Mouse (Mus musculus) splenic B cell, adult 2 months (primary cell): ENCODE measurements at regions not wholly inside any gene's neighbourhood (a gene's known extent, or its start where the extent isn't known, plus 50 kb on each side); places are given as distances from the start of the nearest gene placed in this dataset.

Experiments
- DNase-seq: peaks from one replicate; pipeline ENCODE4 v3.0.0-alpha.2; 2011; ENCODE audit warnings: low read depth, low spot score
- H3K27me3 ChIP-seq: 2 replicates; pipeline ENCODE4 v1.6.1; 2012; ENCODE audit warnings: mild to moderate bottlenecking, low read length, moderate library complexity, mixed read lengths; ENCODE audit not compliant: control insufficient read depth, poor library complexity, insufficient read depth, severe bottlenecking
- H3K36me3 ChIP-seq: 2 replicates; pipeline ENCODE4 v1.6.1; 2012; ENCODE audit warnings: mild to moderate bottlenecking, low read length, moderate library complexity, mixed read lengths; ENCODE audit not compliant: control insufficient read depth, poor library complexity, insufficient read depth, severe bottlenecking

DNA sequence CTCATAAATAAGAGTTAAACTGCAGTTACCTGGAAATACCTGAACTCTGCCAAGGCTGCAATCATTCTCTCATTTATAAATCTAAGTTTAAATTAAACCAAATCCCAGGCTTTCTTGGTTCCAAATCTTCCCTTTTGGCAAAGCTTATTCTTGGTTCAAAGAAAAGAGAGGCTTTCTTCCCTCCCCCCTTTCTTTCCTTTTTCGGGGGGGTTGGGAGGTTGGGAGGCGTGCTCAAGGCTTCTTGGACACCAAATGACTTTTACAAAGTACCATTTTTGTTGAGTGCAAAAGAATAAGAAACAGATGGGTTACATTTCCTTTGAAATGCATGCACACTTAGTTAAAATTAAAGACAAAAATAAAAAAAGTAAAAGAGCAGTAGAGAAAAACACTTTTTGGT, 105.4 kb upstream of the Mroh9 start:
- H3K27me3 ChIP-seq, result no peaks in the 10 kb centered on the region
- DNase-seq, result no peak

DNA sequence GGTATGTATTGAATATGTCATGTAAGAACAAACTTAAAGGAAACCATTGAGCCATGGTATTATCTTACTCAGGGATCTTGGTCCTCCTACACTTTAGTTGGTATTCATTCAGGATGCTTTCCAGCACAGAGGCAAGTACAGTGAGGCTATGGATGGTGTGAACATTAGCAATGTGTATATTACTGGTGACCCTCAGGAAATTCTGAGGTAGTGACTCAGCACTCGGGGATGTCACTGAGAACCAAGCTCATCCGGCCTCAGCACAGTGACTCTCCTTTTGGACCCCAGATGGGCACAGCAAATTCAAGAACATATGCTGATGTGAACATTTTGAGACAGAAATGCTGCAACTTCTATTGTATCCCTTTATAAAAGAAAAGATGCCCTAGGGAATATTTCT, 96.4 kb upstream of the Mroh9 start:
- H3K27me3 ChIP-seq, result no peaks in the 10 kb centered on the region
- DNase-seq, result no peak
- no peaks in the 10 kb centered on the region for H3K36me3 ChIP-seq

More for the DNA sequence above, 105.4 kb upstream of the Mroh9 start:
- H3K36me3 ChIP-seq, result no peaks in the 10 kb centered on the region

DNA sequence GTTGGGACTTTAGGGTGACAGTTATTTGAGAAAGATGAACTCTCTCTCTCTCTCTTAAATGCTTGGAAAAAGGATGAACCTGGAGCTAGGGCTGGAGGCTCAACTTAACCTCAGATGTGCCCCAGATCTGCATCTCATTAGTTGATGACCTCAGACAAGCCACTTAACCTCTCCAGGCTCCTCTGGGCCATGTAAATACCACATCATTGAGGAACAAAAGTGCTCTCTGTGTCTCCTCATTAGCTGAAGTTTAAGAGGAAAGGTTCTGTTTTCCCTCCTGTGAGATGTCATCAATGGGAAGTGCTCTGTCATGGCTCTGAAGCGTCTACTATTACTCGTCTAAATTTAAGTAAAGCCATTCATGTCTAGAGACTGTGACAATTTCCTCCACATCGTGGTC, 91.5 kb upstream of the Mroh9 start:
- H3K36me3 ChIP-seq, result no peaks in the 10 kb centered on the region
- no peaks in the 10 kb centered on the region for H3K27me3 ChIP-seq
- DNase-seq, result no peak

DNA sequence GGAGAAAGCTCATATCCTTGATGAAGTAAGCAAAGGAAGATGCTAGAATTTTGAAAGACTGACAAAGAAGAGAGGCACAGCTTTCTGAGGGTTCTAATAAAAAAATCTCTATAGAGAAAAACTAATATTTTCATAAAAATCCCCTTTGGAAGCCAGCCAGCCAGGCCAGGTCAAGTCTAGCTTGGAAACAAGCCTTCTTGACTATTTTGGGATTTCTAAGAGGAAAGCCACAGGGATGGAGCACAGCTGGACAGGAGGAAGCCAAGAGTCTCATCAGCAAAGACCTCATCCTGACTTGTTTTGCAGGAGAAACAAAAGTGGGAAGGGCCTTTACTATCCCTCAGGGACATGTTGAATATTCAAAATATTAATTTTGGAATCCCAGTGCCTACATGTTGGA, 81.6 kb upstream of the Mroh9 start:
- no peaks in the 10 kb centered on the region for H3K36me3 ChIP-seq
- H3K27me3 ChIP-seq, result no peaks in the 10 kb centered on the region
- no peak for DNase-seq

DNA sequence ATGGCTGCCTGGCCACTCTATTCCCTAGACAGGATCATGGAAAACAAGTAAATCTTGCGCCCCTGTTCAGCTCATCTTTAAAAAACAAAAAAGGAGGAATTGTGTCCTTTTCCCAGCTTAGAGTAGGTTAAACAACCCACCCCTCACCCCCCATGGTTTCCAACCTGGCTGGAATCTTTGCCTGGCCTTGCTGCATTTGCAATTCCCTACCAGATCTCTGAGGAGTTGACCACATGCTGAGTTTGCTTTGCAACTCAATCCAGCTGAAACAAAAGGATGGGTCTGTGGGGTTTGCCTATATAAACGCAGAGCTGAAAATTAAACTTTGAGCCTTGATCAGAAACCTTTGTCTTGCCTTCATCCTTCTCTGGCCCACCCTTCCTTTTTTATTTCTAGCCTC, 78.2 kb upstream of the Mroh9 start:
- DNase-seq, result no peak
- Histone ChIP-seq H3K36me3 (no peaks in the 10 kb centered on the region), H3K27me3 (no peaks in the 10 kb centered on the region)

DNA sequence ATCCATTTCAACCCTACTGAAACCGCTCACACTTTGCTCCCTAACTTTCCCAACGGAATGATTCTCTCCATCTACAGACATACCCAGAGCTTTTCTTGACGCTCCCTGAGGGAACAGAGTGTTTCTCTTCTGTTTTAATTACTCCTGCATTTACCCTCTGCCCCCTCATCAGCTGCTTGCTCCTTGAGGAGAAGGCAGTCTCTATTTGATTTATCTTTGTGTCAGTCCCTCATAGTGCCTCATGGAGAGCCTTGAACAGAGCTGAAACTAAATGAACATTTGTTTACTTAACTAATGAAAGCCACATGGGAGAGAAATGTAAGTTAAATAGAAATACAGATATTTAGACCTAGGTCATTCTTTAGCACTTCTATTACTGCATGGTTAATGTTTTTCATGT, 74.4 kb upstream of the Mroh9 start:
- no peak for DNase-seq
- Histone ChIP-seq H3K27me3 (no peaks in the 10 kb centered on the region), H3K36me3 (no peaks in the 10 kb centered on the region)

DNA sequence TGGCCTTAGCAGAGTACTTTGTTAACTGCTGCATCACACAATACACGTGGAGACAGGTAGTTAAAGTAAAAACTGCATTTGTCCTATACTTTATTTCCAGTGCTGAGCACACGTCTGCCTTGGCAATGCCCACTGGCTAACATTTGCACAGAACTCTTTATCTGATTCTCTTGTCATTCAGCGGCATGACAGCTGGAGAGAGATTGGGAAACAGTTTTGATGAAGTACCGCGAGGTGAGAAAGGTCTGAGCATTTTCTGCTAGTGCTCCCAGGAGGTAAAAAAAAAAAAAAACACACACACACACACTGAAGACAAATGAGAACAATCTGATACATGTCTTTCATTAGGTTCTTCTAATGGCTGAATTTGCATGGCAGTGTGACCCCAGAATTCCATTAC, 73.0 kb upstream of the Mroh9 start:
- no peak for DNase-seq

DNA sequence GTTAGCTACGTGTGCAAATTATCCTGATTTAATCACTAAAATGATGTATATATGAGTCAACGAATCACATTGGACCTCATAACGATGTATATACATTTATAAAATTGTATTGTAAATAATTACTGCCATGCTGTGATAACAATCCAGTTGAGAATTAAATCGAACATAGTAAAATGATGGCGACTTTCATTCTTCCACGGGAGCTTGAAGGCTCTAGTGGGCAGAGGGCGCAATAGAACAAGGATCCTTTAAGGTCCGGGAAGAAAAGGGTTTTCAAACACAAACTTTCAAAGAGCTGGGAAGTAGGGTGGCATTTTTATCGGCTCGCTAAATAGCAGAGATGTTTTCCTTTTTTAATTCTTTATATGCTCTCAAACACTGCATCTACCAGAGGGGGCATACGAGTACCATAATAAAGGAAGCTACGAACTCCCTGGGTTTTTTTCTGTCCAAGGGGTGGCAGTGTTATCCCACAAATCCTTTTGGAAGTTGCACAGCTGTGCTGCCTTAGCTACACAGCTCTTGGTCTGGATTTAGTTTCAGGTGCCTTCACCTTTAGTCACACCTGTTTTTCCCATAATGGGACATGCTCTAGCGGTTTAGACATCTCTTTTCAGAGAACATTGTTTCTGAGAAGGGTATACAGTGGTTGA, 64.9 kb upstream of the Mroh9 start:
- Histone ChIP-seq H3K36me3 (no peaks in the 10 kb centered on the region), H3K27me3 (no peaks in the 10 kb centered on the region)
- DNase-seq, result peak; percentile 10

More for the DNA sequence above, 73.0 kb upstream of the Mroh9 start:
- Histone ChIP-seq H3K27me3 (no peaks in the 10 kb centered on the region), H3K36me3 (no peaks in the 10 kb centered on the region)

DNA sequence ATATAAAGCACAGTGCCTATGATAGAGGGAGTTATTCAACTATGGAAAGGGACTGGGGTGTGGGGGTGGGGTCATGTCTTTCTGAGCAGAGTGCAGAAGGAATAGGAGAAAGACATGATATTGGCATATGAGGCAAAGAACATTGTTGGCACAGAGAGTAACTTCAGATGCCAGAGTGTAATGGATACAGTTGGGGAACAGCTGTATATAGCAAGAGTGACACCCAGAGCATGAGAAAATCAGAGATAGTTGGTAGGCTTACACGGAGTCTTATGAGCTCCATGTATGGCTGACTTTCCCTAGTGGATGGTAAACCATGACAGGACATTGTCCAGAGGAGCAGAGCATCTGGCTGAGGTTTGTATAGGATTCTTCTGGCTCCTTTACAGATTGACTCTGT, 61.2 kb upstream of the Mroh9 start:
- Histone ChIP-seq H3K36me3 (no peaks in the 10 kb centered on the region), H3K27me3 (no peaks in the 10 kb centered on the region)
- no peak for DNase-seq

DNA sequence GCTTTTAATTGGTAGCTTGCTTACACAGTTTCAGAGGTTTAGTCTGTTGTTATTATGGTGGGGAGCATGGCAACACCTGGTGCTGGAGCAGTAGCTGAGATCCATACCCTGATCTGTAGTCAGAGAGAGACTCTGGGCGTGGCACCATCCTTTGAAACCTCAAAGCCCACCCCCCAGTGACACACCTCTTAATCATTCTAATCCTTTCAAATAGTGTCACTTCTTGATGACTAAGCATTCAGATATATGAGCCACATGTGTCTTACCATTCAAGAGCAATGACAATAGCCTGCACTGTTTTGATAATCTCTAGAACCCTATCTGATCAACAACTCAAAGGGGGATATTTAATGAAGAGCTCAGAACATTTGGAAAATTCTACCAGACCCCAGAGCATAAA, 57.6 kb upstream of the Mroh9 start:
- Histone ChIP-seq H3K27me3 (no peaks in the 10 kb centered on the region), H3K36me3 (no peaks in the 10 kb centered on the region)
- no peak for DNase-seq

DNA sequence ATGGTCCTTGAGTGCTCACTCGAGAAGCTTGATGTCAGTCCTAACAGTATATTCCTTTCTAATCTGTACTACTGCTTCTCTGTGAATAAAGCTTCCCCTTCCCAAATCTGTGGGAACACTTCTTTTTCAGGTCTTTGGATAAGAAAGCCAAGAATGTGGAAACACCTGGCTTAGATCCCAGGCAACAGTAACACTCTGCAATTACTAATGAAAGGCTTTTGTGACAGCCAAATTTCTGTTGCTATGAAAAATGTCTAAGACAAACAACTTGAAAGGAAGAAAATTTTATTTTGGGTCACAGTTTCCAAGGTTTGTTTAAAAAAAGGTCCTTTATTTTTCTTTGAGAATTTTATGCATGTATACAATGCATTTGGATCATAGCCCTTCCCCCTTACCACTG, 56.0 kb upstream of the Mroh9 start:
- DNase-seq, result no peak
- Histone ChIP-seq H3K36me3 (no peaks in the 10 kb centered on the region), H3K27me3 (no peaks in the 10 kb centered on the region)

DNA sequence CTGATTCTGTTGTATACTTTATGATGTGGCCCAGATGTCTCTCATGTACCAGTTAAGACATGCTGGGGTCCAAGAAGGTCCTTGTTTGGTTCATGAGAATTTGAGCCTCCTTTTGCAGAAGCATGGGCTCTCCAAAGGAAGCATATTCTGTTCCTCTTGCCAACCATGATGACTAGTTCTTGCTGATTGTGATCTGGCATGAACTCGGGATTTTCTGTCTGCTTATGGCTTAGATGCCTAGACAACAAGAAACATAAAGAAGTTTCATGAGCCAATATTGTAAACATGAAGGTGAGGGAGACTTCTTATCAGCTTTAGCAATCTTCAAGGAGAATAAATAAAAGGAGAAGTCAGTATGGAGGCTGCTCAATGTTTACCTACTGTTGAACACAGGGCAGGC, 52.7 kb upstream of the Mroh9 start:
- no peaks in the 10 kb centered on the region for H3K27me3 ChIP-seq
- no peaks in the 10 kb centered on the region for H3K36me3 ChIP-seq
- DNase-seq, result no peak
